Mouse (Mus musculus) thymus, postnatal 10 days (tissue): ENCODE measurements around the gene Bcl2l1.
A peak's percentile ranks its signal among the peaks of the same experiment; 100 is the strongest.

ENCODE experiments used
- DNase-seq, 2 experiments: peaks; one replicate each; pipeline ENCODE4 v3.0.0; 2021; ENCODE audit warnings: low spot score in 2 of 2

Gene Bcl2l1

DNA sequence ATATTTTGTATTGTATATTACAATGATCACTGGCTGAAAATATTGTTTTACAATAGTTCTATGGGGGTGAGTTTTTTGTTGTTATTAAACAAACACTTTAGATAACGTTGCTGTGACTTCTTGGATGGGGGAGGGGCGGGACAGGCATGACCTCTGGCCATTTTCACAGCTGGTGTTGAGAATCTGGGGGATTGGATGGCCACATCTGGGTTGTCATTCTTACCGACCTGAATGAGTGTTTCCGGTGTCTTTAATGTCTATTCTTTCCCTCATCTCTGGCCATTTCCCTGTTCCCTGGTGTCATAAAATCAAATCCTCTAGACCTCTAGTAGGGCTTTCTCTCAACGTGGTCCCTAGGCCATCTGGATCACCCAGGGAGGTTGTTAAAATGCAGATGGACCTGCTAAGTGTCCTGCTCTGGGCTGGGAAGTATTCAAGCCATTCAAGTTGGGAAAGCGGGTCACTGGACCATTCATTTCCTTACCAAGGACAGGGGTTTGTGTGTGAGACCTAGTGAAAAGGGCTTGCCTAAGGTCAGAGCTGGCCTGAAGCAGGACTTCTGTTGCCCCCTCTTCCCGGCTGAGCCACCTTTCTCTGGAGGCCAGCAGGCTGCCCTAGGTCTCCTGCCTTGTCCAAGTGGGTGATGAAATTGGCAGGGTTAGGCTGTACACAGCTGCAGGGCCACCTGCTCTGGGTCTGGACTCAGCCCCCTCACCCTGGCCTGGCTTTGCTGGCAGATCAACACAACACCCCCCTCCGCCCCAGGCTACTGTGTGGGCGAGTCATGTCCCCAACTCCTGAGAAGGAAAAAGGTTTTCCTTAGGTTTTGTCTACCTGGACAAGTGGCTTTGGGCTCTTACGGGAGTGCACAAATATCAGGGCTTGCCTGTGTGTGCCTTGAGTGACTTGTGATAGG, 94.0 kb downstream of the Bcl2l1 start:
- DNase-seq: no peak

DNA sequence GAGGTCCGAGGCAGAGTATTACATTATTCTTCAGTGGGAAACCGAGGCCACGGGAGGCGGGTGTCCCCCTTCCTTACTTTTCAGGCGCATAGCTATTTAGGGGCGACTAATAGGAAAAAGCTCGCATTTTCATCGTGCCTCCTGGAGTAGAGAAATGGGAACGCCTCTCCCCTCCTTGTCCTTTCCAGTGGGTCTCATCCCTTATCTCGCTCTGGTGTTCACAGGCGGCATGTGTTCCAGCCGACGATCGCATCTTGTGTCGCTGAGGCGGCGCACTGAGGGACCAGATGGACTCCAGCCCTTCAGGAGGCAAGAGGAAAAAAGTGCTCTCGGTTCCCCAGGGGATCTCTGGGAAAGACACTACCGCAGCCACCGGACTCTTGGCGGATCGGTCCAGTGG, 94.8 kb downstream of the Bcl2l1 start:
- no peak for DNase-seq

- peak; percentile 68 to 74 for DNase-seq
Measured at GRCm38 (mm10) chr2:152736090-152736601, 95.4 kb downstream of the Bcl2l1 start, which contains the start of gene Id1. TSS of gene Id1 (plus strand) at chr2:152736251.

DNA sequence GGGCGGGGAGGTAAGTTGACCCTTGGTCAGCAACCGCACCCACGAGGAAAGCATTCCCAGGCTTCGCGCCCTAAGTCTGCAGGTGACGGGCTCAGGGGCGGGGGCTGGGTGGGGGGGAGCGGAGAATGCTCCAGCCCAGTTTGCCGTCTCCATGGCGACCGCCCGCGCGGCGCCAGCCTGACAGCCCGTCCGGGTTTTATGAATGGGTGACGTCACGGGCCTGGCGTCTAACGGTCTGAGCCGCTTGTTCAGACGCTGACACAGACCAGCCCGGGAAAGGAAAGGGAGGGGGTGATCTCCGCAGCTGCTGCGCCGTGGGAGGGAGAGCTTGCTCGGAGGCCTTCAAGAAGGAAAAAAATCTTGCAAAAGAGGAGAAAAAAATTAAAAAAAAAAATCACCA, 96.5 kb downstream of the Bcl2l1 start:
- peak; percentile 73 to 77 for DNase-seq

GRCm38 (mm10) chr2:152734501-152734900, 97.0 kb downstream of the Bcl2l1 start:
- DNase-seq: no peak

DNA sequence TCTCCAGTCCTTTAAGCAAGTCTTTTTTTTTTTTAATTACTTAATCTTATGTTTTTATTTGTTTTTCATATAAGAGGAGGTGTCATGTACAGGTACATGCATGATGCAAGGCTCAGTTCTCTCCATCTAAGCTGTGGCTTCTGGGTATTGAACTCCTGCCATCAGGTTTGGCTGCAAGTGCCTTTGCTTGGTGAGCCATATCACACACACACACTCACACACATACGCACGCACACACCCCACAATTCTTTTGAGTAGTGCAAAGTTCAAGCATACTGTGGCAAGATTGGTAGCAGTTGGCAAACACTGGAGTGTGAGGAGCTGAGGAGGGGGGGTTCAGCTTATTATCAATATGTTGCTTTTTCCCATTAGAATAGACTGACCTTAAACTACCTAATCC, 98.3 kb downstream of the Bcl2l1 start:
- DNase-seq: no peak
